Mouse (Mus musculus): ENCODE measurements at regions not wholly inside any gene's neighbourhood (a gene's known extent, or its start where the extent isn't known, plus 50 kb on each side); places are given as distances from the start of the nearest gene placed in this dataset.

- TF ChIP-seq CTCF (IDR thresholded peaks at IDR 0.05; ENCODE audit: low read depth, low read length) (no peak), POLR2A (IDR thresholded peaks at IDR 0.05; ENCODE audit: extremely low read depth, insufficient read depth, low read length) (no peak)
These were observed 76.4 kb upstream of the Slit3 start for GRCm38 (mm10) chr11:35044659-35045058.
